Mouse (Mus musculus): ENCODE data around the gene Mef2a. TPM values are rescaled to one million over a fixed set of nuclear protein-coding genes. Genes with fewer than 3 reads are reported as not detected.

The Mef2a gene
- total RNA-seq, 2 experiments from 2014 or later = 115 to 120 TPM

GRCm38 (mm10) chr7:67371891-67372672 lies 576 bp downstream of the Mef2a start:
- peak in 1 of 2 experiments; percentile 12 for DNase-seq (ENCODE audit: low spot score in 2 of 2)

- DNase-seq (ENCODE audit: low spot score in 2 of 2) = no peak
These were observed 1.2 kb downstream of the Mef2a start for GRCm38 (mm10) chr7:67371351-67371890.

- no peak for DNase-seq (ENCODE audit: low spot score in 2 of 2)
These were observed 3.0 kb downstream of the Mef2a start for GRCm38 (mm10) chr7:67369645-67370044.

- no peak for DNase-seq (ENCODE audit: low spot score in 2 of 2)
These were observed 4.3 kb downstream of the Mef2a start for GRCm38 (mm10) chr7:67368394-67368793.

GRCm38 (mm10) chr7:67360588-67360987 lies 12.1 kb downstream of the Mef2a start:
- DNase-seq (ENCODE audit: low spot score in 2 of 2) = no peak

GRCm38 (mm10) chr7:67359863-67360262 lies 12.8 kb downstream of the Mef2a start:
- DNase-seq (ENCODE audit: low spot score in 2 of 2) = no peak

- no peak for DNase-seq (ENCODE audit: low spot score in 2 of 2)
These were observed 16.8 kb downstream of the Mef2a start for GRCm38 (mm10) chr7:67355870-67356269.

GRCm38 (mm10) chr7:67353667-67354066 lies 19.0 kb downstream of the Mef2a start:
- DNase-seq (ENCODE audit: low spot score in 2 of 2) = no peak

- no peak for DNase-seq (ENCODE audit: low spot score in 2 of 2)
These were observed 19.7 kb downstream of the Mef2a start for GRCm38 (mm10) chr7:67352989-67353388.

- no peak for DNase-seq (ENCODE audit: low spot score in 2 of 2)
These were observed 28.2 kb downstream of the Mef2a start for GRCm38 (mm10) chr7:67344443-67344842.

GRCm38 (mm10) chr7:67342067-67342625 lies 30.5 kb downstream of the Mef2a start:
- DNase-seq (ENCODE audit: low spot score in 2 of 2) = no peak

- DNase-seq (ENCODE audit: low spot score in 2 of 2) = no peak
These were observed 52.3 kb downstream of the Mef2a start for GRCm38 (mm10) chr7:67320359-67320758.

GRCm38 (mm10) chr7:67318697-67319096 lies 54.0 kb downstream of the Mef2a start:
- DNase-seq (ENCODE audit: low spot score in 2 of 2) = no peak

- DNase-seq (ENCODE audit: low spot score in 2 of 2) = no peak
These were observed 59.5 kb downstream of the Mef2a start for GRCm38 (mm10) chr7:67313200-67313599.

- DNase-seq (ENCODE audit: low spot score in 2 of 2) = no peak
These were observed 62.5 kb downstream of the Mef2a start for GRCm38 (mm10) chr7:67310151-67310550.

- no peak for DNase-seq (ENCODE audit: low spot score in 2 of 2)
These were observed 64.6 kb downstream of the Mef2a start for GRCm38 (mm10) chr7:67308102-67308501.

- DNase-seq (ENCODE audit: low spot score in 2 of 2) = no peak
These were observed 65.6 kb downstream of the Mef2a start for GRCm38 (mm10) chr7:67307078-67307477.

GRCm38 (mm10) chr7:67304937-67305336 lies 67.7 kb downstream of the Mef2a start:
- no peak for DNase-seq (ENCODE audit: low spot score in 2 of 2)

- DNase-seq (ENCODE audit: low spot score in 2 of 2) = no peak
These were observed 76.2 kb downstream of the Mef2a start for GRCm38 (mm10) chr7:67296419-67296818.

- no peak for DNase-seq (ENCODE audit: low spot score in 2 of 2)
These were observed 81.3 kb downstream of the Mef2a start for GRCm38 (mm10) chr7:67291356-67291755.

GRCm38 (mm10) chr7:67287456-67287855 lies 85.2 kb downstream of the Mef2a start:
- DNase-seq (ENCODE audit: low spot score in 2 of 2) = peak in 1 of 2 experiments; percentile 7

GRCm38 (mm10) chr7:67283581-67283980 lies 89.1 kb downstream of the Mef2a start:
- DNase-seq (ENCODE audit: low spot score in 2 of 2) = no peak

Measured in left cerebral cortex, adult 18-20 months (tissue).